Mouse (Mus musculus): ENCODE measurements around the gene Klhdc4.

The Klhdc4 gene

DNA sequence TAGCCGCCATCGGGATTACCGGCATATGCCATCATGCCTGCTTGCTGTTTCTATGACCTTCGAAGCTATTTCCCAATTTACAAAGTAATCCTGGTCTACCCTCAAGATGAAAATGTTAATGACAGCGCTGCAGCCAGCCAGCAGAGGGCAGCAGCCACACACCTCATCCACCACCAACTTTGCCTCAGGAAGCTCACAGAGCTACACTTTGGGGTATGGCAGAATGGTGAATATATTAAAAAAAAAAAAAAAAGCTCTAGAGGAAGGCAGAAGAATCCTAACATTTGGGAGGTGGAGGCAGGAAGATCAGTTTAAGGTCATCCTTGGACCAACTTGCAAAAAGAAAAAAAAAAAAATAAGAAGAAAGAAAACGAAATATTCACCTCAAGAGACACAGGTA is 20.6 kb upstream of the Klhdc4 start:
- DNase-seq (ENCODE audit: low spot score in 2 of 2): peak in 1 of 2 experiments; percentile 57

DNA sequence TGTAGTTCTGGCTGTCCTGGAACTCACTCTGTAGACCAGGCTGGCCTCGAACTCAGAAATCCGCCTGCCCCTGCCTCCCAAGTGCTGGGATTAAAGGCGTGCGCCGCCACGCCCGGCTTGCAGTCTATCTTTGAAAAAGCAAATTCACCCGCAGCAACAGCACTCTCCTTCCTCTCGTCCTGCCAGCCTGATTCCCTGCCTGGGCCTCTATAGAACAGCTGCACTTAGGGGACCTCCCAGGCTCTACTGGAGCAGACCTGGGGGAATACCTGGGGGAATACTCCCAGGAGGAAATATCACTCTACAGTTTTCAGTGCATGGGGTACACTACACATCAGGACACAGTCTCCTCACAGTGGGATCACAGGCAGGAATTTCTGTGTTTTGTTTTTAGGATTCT is 19.9 kb upstream of the Klhdc4 start:
- DNase-seq (ENCODE audit: low spot score in 2 of 2): no peak

- no peak for DNase-seq (ENCODE audit: low spot score in 2 of 2)
Measured at GRCm38 (mm10) chr8:121848495-121848894, 19.1 kb upstream of the Klhdc4 start.

- no peak for DNase-seq (ENCODE audit: low spot score in 2 of 2)
Measured at GRCm38 (mm10) chr8:121847987-121848386, 18.6 kb upstream of the Klhdc4 start.

DNA sequence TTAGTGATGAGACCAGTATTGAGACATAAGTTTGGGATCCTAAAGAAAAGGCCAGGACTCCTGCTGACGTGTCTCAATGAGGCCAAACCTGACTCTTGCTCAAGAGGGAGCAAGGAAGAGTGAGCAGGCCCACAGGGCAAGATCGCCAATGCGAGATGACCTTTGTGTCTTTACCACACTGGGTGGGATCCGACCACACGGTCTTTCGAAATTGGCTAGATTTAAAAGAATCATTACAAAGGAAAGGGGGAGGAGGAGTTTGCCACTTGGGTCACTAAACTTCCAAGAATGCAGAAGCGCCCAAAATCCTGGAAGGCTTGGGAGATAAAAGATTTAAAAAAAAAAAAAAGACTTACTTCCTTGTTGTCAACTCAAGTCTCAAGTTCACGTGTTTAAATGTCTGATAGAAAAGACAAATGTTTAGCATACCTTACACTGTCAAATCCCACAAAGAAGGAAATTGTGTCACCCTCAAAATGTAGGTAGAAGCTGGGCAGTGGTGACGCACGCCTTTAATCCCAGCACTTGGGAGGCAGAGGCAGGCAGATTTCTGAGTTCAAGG is 18.0 kb upstream of the Klhdc4 start:
- no peak for DNase-seq (ENCODE audit: low spot score in 2 of 2)

DNA sequence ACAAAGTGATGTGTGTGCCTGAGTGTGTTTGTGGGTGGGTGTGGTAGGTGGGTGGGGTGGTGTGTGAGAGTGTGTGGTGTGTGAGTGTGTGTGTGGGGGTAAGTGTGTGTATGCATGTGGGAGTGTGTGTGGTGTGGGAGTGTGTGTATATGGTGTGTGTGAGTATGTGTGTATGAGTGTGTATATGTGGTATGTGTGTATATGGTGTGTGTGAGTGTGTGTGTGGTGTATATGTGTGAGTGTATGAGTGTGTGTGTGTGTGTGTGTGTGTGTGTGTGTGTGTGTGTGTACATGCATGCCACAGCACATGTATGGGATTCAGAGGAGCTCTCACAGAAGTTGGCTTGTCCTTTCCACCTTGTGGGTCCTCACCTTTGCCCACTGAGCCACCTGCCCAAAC is 17.4 kb upstream of the Klhdc4 start:
- DNase-seq (ENCODE audit: low spot score in 2 of 2): no peak

- DNase-seq (ENCODE audit: low spot score in 2 of 2): no peak
Measured at GRCm38 (mm10) chr8:121844765-121845164, 15.4 kb upstream of the Klhdc4 start.

DNA sequence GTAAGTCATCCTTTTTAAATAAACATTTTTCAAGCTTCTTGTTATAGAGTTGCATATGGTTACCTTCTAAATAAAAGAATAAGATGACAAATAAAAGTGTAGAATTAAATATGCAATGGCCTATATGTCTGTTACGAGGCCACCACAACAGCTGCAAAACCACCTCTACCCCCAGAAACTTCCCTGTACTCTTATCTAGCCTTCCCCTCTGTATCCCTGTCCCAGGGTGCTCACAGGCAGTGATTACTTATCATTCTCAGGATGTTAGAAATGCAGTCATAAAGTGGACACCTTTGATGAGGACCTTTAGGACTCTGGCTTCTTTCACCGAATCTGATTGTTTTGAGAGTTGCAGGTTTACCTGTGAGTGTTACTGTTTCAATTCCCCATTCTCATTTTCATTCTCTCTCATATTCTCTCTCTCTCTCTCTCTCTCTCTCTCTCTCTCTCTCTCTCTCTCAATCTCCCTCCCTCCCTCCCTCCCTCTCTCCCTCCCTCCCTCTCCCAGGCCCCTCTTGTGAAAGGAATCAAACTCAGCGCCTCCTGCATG is 13.9 kb upstream of the Klhdc4 start:
- no peak for DNase-seq (ENCODE audit: low spot score in 2 of 2)

DNA sequence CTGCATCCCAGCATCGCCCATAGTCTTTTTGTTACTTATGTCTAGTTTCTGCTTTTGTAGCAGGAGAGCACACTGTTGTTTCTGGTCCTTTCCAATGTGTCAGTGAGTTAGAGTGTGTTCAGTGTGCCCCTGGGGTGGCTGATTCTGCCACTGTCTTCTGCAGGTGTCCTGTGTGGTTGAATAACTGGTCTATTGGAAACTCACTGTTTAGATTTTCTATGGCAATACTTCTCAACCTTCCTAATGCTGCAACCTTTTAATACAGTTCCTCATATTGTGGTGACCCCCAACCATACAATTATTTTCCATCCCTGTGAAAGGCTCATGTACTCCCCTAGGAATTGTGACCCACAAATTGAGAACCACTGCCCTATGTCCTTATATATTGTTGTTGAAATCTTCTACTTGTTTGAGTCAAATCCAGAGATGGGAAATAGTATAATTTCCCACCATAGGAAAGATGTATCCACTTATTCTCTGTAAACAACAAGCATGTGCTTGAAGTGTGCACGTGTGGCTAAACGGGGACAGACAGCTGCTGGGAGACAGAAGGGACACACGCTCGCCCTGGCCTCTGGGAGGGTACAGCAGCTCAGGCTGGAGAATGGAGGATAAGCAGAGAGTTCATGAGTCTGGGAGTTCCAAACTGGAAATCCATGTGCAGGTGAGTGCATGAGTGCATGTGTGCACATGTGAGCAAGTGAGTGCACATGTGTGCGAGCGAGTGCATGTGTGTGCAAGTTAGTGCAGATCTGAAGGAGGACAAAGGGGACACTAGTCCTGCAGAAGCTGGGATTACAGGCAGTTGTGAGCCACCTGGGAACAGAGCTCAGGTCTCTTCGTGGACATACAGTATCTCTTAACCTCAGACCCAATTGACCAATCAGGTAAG is 12.9 kb upstream of the Klhdc4 start:
- DNase-seq (ENCODE audit: low spot score in 2 of 2): no peak

- no peak for DNase-seq (ENCODE audit: low spot score in 2 of 2)
Measured at GRCm38 (mm10) chr8:121841242-121841641, 11.9 kb upstream of the Klhdc4 start.

GRCm38 (mm10) chr8:121832503-121832902 is 3.1 kb upstream of the Klhdc4 start:
- no peak for DNase-seq (ENCODE audit: low spot score in 2 of 2)

DNA sequence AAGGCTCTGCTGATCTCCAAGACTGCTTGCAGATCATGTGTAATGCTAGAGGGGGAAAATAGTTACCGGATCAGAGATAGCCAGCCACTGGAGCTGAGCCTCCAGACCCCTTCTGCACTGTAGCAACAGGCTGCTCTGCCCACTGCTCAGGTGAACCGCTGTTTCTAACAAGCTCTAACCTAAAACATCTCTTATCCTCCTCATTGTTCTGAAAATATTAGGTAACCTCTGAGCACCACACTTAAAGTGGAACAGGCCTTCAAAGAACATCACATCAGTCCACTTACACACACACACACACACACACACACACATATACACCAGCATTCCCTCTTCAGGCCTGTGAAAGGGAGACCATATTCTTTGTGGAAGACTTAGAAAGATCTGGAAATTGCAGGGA is 2.7 kb upstream of the Klhdc4 start:
- DNase-seq (ENCODE audit: low spot score in 2 of 2): no peak

DNA sequence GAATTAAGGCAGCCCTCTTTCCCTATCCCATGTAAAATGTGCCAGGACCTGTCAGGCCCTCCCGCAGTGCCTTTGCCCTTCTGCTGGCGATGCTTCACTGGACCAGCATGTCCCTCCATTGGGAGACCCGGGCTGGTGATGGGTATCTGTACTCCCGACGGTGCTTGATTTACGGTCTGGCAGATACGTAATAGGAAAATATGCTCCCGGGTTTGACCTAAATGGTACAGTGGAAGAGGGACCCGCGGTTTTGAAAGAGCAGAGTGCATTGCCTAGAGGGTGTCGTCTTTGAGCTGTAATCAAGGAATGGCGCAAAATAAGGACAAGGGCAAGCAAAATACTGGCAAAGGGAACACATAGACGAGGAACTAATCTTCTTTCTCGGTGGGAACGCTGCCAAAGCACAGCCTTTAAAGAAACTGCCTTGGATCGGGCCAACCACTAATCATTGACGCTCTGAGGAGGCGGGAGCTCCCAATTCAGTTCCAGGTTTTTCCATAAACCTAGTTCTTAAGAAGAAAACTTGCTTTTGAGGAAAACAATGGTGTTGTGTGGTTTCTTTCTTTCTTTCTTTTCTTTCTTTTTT is 501 bp upstream of the Klhdc4 start:
- DNase-seq (ENCODE audit: low spot score in 2 of 2): no peak

DNA sequence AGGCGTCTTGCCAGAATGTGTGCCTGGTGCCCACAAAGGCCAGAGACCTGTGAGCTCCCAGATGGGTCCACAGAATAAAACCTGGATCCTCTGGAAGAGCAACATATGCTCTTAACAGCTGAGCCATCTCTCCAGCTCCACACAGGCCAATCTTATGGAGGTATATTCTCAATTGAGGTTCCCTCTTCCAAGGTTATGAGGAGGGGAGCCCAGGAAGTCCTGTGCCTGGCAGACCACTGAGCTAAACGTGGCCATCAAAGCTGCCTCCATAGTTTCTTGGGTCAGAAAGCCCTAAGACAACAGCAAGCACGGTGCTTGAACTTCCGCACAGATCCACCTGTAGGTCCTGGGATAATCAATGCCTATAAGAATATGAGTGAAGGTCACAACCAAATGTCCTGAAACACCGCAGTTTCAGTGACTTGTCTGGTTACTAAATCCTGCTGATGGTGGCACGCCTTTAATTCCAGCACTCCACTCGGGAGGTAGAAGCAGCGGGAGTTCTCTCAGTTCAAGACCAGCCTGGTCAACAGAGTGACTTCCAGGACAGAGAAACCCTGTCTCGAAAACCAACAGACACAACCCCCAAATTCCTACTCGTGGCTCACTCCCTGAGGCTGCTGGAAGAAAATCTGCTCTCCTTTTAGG is 869 bp downstream of the Klhdc4 start:
- no peak for DNase-seq (ENCODE audit: low spot score in 2 of 2)

DNA sequence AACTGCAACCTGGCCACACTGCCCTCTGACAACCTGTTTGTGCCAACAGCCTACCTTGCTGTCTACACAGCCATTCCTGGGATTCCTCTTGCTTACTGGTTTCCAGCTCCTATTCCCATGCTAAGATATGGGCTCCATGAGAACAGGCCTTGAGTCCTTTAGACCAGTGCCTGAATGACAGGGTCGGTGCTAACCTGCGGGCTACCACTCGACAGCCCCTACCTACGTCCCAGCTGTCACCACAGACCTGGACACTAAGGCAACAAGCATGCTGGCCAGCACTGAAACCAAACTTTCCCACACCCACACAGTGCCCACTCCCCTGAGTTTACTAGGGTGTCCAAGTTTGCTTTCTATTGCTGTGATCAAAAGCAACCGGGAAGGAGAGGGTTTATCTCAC is 1.6 kb downstream of the Klhdc4 start:
- no peak for DNase-seq (ENCODE audit: low spot score in 2 of 2)

- DNase-seq (ENCODE audit: low spot score in 2 of 2): no peak
Measured at GRCm38 (mm10) chr8:121821770-121822169, 7.6 kb downstream of the Klhdc4 start.

DNA sequence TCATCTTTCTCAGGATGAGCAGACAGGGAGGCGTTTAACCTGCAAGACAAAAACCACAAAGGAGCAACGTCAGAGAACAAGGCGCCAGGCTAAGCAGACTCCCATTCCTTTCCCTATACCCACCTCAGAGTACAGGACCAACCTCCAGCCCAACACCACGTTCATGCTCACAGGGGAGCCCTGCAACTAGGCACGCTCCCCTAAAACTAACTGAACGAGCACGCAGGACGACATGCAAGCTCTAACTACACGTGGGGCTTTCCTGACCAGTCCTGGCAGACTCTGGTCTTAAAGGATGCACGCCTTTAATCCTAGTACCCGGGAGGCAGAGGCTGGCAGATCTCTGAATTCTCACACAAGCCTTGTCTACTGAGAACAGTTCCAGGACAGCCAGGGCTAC is 8.0 kb downstream of the Klhdc4 start:
- peak in 1 of 2 experiments; percentile 52 for DNase-seq (ENCODE audit: low spot score in 2 of 2)

DNA sequence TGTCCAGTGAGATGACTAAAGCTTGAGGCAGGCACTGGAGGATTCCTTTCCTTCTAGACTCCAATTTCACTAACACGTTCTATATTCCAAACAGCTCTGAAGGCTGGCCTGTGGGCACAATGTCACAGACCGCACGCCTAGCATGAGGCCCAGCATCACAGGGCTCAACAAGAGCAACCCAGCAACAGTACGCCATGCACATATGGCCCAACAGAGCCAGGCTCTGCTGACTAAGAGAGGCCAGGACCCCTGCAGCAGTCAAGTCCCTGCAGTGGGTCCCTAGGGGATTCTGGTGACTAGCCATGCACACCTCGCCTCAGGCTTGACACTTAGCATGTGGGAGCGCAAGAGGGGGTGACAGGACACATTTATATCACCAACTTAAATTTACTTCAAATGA is 8.5 kb downstream of the Klhdc4 start:
- peak in 1 of 2 experiments; percentile 50 for DNase-seq (ENCODE audit: low spot score in 2 of 2)

DNA sequence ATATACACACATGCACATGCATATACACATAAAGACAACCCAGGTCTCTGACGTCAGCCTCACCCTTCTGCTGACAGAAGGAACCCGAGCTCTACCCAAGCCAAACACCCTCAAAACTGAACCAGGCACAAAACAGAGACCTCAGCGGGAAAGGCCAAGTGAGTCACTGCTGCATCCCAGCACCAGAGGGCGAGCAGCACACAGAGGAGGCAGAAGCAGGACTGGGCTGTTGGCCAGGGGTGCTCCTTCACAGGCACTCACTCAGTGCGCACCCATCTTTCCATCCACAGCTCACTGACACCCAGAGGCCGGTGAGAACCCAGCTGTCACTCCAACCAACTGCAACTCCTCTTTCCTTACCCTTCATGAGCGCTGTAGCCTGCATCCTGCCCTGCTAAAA is 11.1 kb downstream of the Klhdc4 start:
- DNase-seq (ENCODE audit: low spot score in 2 of 2): no peak

DNA sequence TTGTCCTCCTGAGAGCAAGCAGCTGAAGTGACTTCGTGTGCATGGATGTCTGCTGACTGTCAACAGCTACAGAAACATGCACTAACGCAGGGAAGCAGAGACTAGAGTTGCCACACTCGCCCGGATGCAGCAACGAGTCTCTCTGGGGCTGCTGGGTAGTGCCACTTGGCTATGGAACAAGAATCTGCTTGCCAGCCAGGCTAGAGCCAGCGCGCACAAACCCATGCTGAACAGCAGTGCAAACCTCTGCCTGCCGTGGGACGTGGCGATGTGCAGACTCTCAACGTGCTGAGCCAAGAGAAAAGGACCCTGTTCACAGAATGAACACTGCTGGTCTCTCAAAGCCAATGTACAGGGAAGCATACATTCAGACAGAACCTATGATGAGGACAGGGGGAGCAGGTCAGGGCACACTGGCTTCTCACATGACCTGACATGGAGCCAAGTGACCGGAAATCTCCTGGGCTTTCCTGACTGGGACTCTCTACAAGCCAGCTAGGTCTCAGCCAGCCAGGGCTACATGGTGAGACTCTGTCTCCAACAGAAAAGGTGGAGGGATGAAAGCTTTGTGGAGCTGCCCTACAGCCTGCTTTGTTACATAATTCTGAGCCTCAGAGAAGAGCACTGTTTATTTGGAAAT is 17.3 kb downstream of the Klhdc4 start:
- DNase-seq (ENCODE audit: low spot score in 2 of 2): no peak

DNA sequence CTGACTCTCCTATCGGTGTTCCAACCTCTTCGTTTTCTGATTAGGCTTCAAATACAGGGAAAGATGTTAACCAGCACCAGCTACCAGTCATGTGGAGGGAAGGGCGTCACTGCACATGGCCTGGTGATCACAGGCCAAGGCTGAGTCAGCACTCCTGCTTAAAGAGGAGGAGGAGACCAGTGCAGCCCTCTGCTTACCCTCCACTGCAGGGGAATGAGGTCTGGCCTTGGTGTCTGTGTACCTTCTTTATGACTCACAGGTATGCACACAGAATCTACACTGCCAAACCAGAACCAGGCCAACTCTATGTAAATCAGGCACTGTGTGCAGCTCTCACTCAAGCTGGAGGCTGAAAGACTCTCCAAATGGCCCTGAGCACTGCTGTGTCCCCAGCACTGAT is 17.9 kb downstream of the Klhdc4 start:
- DNase-seq (ENCODE audit: low spot score in 2 of 2): no peak
